Mouse (Mus musculus) MEL (cell line): ENCODE measurements around the gene Smurf1. TPM values are rescaled to one million over a fixed set of nuclear protein-coding genes. Genes with fewer than 3 reads are reported as not detected.

Source experiments
- DNase-seq: peaks from one replicate; pipeline ENCODE4 v3.0.0; 2011; ENCODE audit warnings: low read depth, low spot score
- H3K27ac ChIP-seq: 2 replicates; pipeline ENCODE4 v1.5.1; 2012; ENCODE audit warnings: low read depth, mild to moderate bottlenecking, control low read depth, low read length, moderate library complexity; ENCODE audit not compliant: control insufficient read depth
- H3K27me3 ChIP-seq, 2 experiments: fragments of 150-350 bp in 1 of 2; sonication (generic) in 1 of 2; 2 replicates each; pipeline ENCODE4 v1.6.1; 2012; ENCODE audit warnings: low read length in 2 of 2, mild to moderate bottlenecking in 2 of 2, improper control_type of control experiment in 1 of 2, moderate library complexity in 1 of 2; ENCODE audit not compliant: insufficient read depth in 2 of 2, control insufficient read depth in 1 of 2
- H3K36me3 ChIP-seq, 2 experiments: 2 replicates each; pipeline ENCODE4 v1.6.1; 2012 to 2014; ENCODE audit warnings: low read length in 2 of 2, improper control_type of control experiment in 1 of 2, inconsistent platforms in 1 of 2, mild to moderate bottlenecking in 1 of 2; ENCODE audit not compliant: insufficient read depth in 2 of 2, control insufficient read depth in 1 of 2
- H3K4me1 ChIP-seq, 2 experiments: fragments of 150-350 bp in 1 of 2; sonication (generic) in 1 of 2; 2 replicates each; pipeline ENCODE4 v1.6.1; 2012; ENCODE audit warnings: low read length in 2 of 2, improper control_type of control experiment in 1 of 2, mild to moderate bottlenecking in 1 of 2; ENCODE audit not compliant: insufficient read depth in 2 of 2, control insufficient read depth in 1 of 2
- H3K4me3 ChIP-seq, 2 experiments: fragments of 150-350 bp in 1 of 2; sonication (generic) in 1 of 2; 2 replicates each; pipeline ENCODE4 v1.5.1; 2012; ENCODE audit warnings: low read depth in 2 of 2, low read length in 2 of 2, mild to moderate bottlenecking in 2 of 2, moderate library complexity in 2 of 2, control low read depth in 1 of 2, improper control_type of control experiment in 1 of 2; ENCODE audit not compliant: control insufficient read depth in 1 of 2, insufficient read depth in 1 of 2
- H3K79me2 ChIP-seq: 2 replicates; pipeline ENCODE4 v1.6.1; 2012; ENCODE audit warnings: mild to moderate bottlenecking, low read length, moderate library complexity; ENCODE audit not compliant: control insufficient read depth, poor library complexity, insufficient read depth
- H3K9ac ChIP-seq: 2 replicates; pipeline ENCODE4 v1.6.1; 2012; ENCODE audit warnings: low read depth, mild to moderate bottlenecking, control low read depth, low read length, moderate library complexity; ENCODE audit not compliant: control insufficient read depth, poor library complexity, severe bottlenecking
- H3K9me3 ChIP-seq: fragments of 150-350 bp; sonication (generic); replicated peaks from 2 replicates; pipeline ENCODE4 v1.6.1; 2012; ENCODE audit warnings: mild to moderate bottlenecking, low read length, improper control_type of control experiment, moderate library complexity; ENCODE audit not compliant: insufficient read depth
- BHLHE40 ChIP-seq: IDR thresholded peaks from 2 replicates; pipeline ENCODE4 v1.6.1; 2012; ENCODE audit warnings: low read depth, mild to moderate bottlenecking, inconsistent platforms, low read length, improper control_type of control experiment, borderline replicate concordance
- CHD1 ChIP-seq: IDR thresholded peaks from 2 replicates; pipeline ENCODE4 v1.6.1; 2012; ENCODE audit warnings: low read depth, mild to moderate bottlenecking, inconsistent platforms, low read length, improper control_type of control experiment
- CHD2 ChIP-seq: IDR thresholded peaks from 2 replicates; pipeline ENCODE4 v1.6.1; 2011; ENCODE audit warnings: low read length, improper control_type of control experiment
- ELF1 ChIP-seq: IDR thresholded peaks from 2 replicates; pipeline ENCODE4 v1.6.1; 2014; ENCODE audit warnings: low read depth, mild to moderate bottlenecking, inconsistent platforms, low read length, improper control_type of control experiment, moderate library complexity
- EP300 ChIP-seq, 2 experiments: IDR thresholded peaks; 2 replicates each; pipeline ENCODE4 v1.6.1; 2011; ENCODE audit warnings: improper control_type of control experiment in 2 of 2, low read length in 2 of 2, low read depth in 1 of 2, mild to moderate bottlenecking in 1 of 2
- ETS1 ChIP-seq: IDR thresholded peaks from 2 replicates; pipeline ENCODE4 v1.6.1; 2012; ENCODE audit warnings: low read depth, mild to moderate bottlenecking, inconsistent platforms, low read length, improper control_type of control experiment, moderate library complexity
- GABPA ChIP-seq: IDR thresholded peaks from 2 replicates; pipeline ENCODE4 v1.6.1; 2012; ENCODE audit warnings: low read depth, mild to moderate bottlenecking, inconsistent platforms, low read length, improper control_type of control experiment, moderate library complexity
- HCFC1 ChIP-seq: IDR thresholded peaks from 2 replicates; pipeline ENCODE4 v1.6.1; 2012; ENCODE audit warnings: low read depth, mild to moderate bottlenecking, inconsistent platforms, low read length, improper control_type of control experiment, moderate library complexity
- KAT2A ChIP-seq: conservative IDR thresholded peaks from 2 replicates; pipeline ENCODE4 v1.6.1; 2012; ENCODE audit warnings: low read depth, low read length, improper control_type of control experiment, inconsistent platforms
- MAFK ChIP-seq: IDR thresholded peaks from 2 replicates; pipeline ENCODE4 v1.6.1; 2011; ENCODE audit warnings: low read depth, mild to moderate bottlenecking, low read length, improper control_type of control experiment, borderline replicate concordance
- MAX ChIP-seq: IDR thresholded peaks from 2 replicates; pipeline ENCODE4 v1.6.1; 2011; ENCODE audit warnings: low read length, improper control_type of control experiment
- MAZ ChIP-seq: IDR thresholded peaks from 2 replicates; pipeline ENCODE4 v1.6.1; 2012; ENCODE audit warnings: low read depth, mild to moderate bottlenecking, inconsistent platforms, low read length, improper control_type of control experiment
- MYC ChIP-seq: IDR thresholded peaks from 2 replicates; pipeline ENCODE4 v1.6.1; 2011; ENCODE audit warnings: low read depth, mild to moderate bottlenecking, low read length, improper control_type of control experiment, moderate library complexity
- NELFE ChIP-seq: IDR thresholded peaks from 2 replicates; pipeline ENCODE4 v1.6.1; 2011; ENCODE audit warnings: low read depth, low read length, improper control_type of control experiment
- POLR2A ChIP-seq, 2 experiments: IDR thresholded peaks; 2 replicates each; pipeline ENCODE4 v1.6.1; 2011 to 2012; ENCODE audit warnings: low read length in 2 of 2, mild to moderate bottlenecking in 2 of 2, control low read depth in 1 of 2, improper control_type of control experiment in 1 of 2, low read depth in 1 of 2, moderate library complexity in 1 of 2; ENCODE audit not compliant: control insufficient read depth in 1 of 2, insufficient read depth in 1 of 2, poor library complexity in 1 of 2
- SMC3 ChIP-seq: IDR thresholded peaks from 2 replicates; pipeline ENCODE4 v1.6.1; 2011; ENCODE audit warnings: low read depth, low read length, improper control_type of control experiment
- TCF12 ChIP-seq: IDR thresholded peaks from 2 replicates; pipeline ENCODE4 v1.6.1; 2014; ENCODE audit warnings: low read depth, mild to moderate bottlenecking, inconsistent platforms, low read length, improper control_type of control experiment, moderate library complexity
- USF1 ChIP-seq: IDR thresholded peaks from 2 replicates; pipeline ENCODE4 v1.6.1; 2014; ENCODE audit warnings: low read depth, mild to moderate bottlenecking, inconsistent platforms, low read length, improper control_type of control experiment, moderate library complexity
- USF2 ChIP-seq, 2 experiments: IDR thresholded peaks; 2 replicates each; pipeline ENCODE4 v1.6.1; 2011 to 2012; ENCODE audit warnings: improper control_type of control experiment in 2 of 2, low read length in 2 of 2, borderline replicate concordance in 1 of 2, inconsistent platforms in 1 of 2, low read depth in 1 of 2, mild to moderate bottlenecking in 1 of 2; ENCODE audit not compliant: insufficient read depth in 1 of 2
- ZMIZ1 ChIP-seq: IDR thresholded peaks from 2 replicates; pipeline ENCODE4 v1.6.1; 2012; ENCODE audit warnings: low read depth, mild to moderate bottlenecking, inconsistent platforms, low read length, improper control_type of control experiment, moderate library complexity
- ZNF384 ChIP-seq: IDR thresholded peaks from 2 replicates; pipeline ENCODE4 v1.6.1; 2012; ENCODE audit warnings: low read depth, mild to moderate bottlenecking, inconsistent platforms, low read length, improper control_type of control experiment
- polyA plus RNA-seq, 2 experiments: library from polyadenylated mRNA; stranded (reverse) in 1 of 2; unstranded in 1 of 2; fragments of >175 nt in 1 of 2; fragments of >200 nt in 1 of 2; gene quantifications; 2 replicates each; pipeline versions ENCODE4 v1.2.1 to v1.2.4; 2012; ENCODE audit warnings: low replicate concordance in 2 of 2, low read depth in 1 of 2; ENCODE audit not compliant: insufficient read length in 2 of 2, insufficient read depth in 1 of 2, missing spikeins in 1 of 2
- total RNA-seq: library from RNA; depleted of rRNA; stranded (reverse); fragments of 300-350 nt; gene quantifications from 2 replicates; pipeline ENCODE4 v1.2.3, GENCODE M21; 2012

Smurf1 gene
- total and polyA plus RNA-seq, 3 experiments = 4.0 to 10.6 TPM; not detected in 1

DNA sequence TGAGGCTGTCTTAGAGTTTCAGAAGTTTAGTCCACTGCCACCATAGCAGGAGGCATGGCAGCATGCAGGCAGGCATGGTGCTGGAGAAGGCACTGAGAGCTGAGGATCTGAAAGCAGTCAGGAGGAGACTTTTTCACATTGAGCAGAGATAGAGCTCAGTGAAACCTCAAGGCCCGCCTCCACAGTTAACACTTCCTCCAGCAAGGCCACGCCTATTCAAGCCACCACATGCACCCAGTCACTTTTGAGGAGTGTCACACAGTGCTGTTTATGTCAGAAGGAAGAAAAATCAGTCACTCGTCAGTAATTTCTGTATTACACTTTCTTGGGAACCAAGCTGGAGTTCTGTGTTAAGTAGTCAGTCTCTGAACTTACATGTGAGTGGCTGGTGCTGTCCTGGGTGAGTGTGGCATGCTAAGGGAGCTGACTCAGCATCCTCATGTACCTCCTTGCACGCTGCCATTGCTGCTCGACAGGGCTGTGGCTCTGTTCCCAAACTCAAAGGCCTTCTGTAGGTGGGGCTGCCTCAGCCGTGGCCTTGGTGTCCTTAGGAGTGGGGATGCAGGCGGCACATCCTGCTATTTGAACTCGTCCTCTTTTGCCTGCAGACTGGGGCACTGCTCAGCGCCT is 133.7 kb downstream of the Smurf1 start:
- Histone ChIP-seq H3K79me2 (no peaks in the 10 kb centered on the region), H3K27me3 (no peaks in the 10 kb centered on the region), H3K4me3 (no peak overlapping the region), H3K9ac (no peak overlapping the region), H3K36me3 (peaks cover 8 to 17% of the 10 kb centered on the region in 2 experiments), H3K4me1 (peaks cover 2 to 5% of the 10 kb centered on the region in 2 experiments; a peak in 2 of 4 replicates), H3K27ac (no peak overlapping the region), H3K9me3 (no peaks in the 10 kb centered on the region)
- DNase-seq = peak; percentile 81
- TF ChIP-seq TCF12 = no peak
- no peak for TF ChIP-seq ELF1
- peak; percentile 70 for TF ChIP-seq MAX
- TF ChIP-seq MYC = peak; percentile 40; the same call in 1 of the 2 replicates
- TF ChIP-seq MAFK = peak; percentile 71

DNA sequence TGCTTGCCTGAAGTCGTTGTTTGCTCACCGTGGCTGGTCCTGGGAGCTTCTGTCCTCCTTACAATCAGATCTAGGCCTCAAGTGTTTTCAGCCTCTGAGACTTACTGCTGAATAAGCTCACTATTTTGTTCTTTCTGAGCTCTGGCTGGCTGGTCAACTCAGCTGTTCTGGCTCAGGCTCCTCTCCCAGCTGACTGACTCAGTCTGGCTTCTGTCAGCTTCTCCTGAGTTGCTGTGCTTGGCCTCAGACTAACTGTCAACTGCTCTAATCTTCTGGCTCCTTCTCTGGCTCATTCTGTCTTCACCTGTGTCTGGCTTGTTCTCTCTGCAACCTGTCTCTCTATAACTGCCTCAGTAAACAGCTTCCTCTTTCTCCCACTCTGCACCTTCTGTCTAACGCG is 136.0 kb downstream of the Smurf1 start:
- TF ChIP-seq CHD2 (no peak), KAT2A (no peak), EP300 (IDR thresholded peaks at IDR 0.05; ENCODE audit: low read depth in 1 of 2, low read length in 2 of 2) (no peak), POLR2A (IDR thresholded peaks at IDR 0.05; ENCODE audit: control insufficient read depth in 1 of 2, insufficient read depth in 1 of 2, low read depth in 1 of 2, low read length in 2 of 2, poor library complexity in 1 of 2) (no peak), NELFE (no peak), USF1 (no peak), CHD1 (no peak), MAFK (no peak), GABPA (no peak), ETS1 (no peak), BHLHE40 (no peak), USF2 (IDR thresholded peaks at IDR 0.05; ENCODE audit: borderline replicate concordance in 1 of 2, insufficient read depth in 1 of 2, low read depth in 1 of 2, low read length in 2 of 2) (no peak), ZNF384 (no peak), MAX (no peak), HCFC1 (no peak), ZMIZ1 (no peak), MAZ (no peak), SMC3 (no peak)
- H3K9me3 ChIP-seq = no peaks in the 10 kb centered on the region
- H3K9ac ChIP-seq = no peak overlapping the region
- H3K79me2 ChIP-seq = no peaks in the 10 kb centered on the region
- H3K4me1 ChIP-seq = peaks cover 2 to 5% of the 10 kb centered on the region in 2 experiments; a peak in 2 of 4 replicates
- peaks cover 8 to 23% of the 10 kb centered on the region in 2 experiments for H3K36me3 ChIP-seq
- H3K27ac ChIP-seq = no peak overlapping the region
- H3K27me3 ChIP-seq = no peaks in the 10 kb centered on the region
- H3K4me3 ChIP-seq = no peak overlapping the region
- peak; percentile 37 for DNase-seq
